Mouse (Mus musculus) heart, embryonic 14.5 days (tissue): Measurements from ENCODE around the gene Ulk2. TPM values are rescaled to one million over a fixed set of nuclear protein-coding genes. Genes with fewer than 3 reads are reported as not detected.

Source experiments
- ATAC-seq: fragments of 200-750 bp; cut with Nextera tagmentation; 2 replicates; pipeline ENCODE4 v1.8.0; 2017; ENCODE audit warnings: low read depth, moderate TSS enrichment; ENCODE audit not compliant: insufficient number of reproducible peaks, insufficient read depth, low FRiP score
- H3K27ac ChIP-seq, 2 experiments: fragments of 200-500 bp in 1 of 2; fragments of 300-500 bp in 1 of 2; sonication (generic) in 1 of 2; replicated peaks in 1 of 2; 2 replicates each; pipeline ENCODE4 v1.5.1; 2012 to 2014; ENCODE audit warnings: low read depth in 2 of 2, low read length in 2 of 2, control low read depth in 1 of 2, mild to moderate bottlenecking in 1 of 2, mixed read lengths in 1 of 2; ENCODE audit not compliant: control insufficient read depth in 1 of 2, insufficient read depth in 1 of 2
- H3K27me3 ChIP-seq: fragments of 300-500 bp; sonication (generic); 2 replicates; pipeline ENCODE4 v1.6.1; 2014; ENCODE audit warnings: mild to moderate bottlenecking, low read length, control low read depth; ENCODE audit not compliant: control insufficient read depth, insufficient read depth
- H3K36me3 ChIP-seq: fragments of 300-500 bp; sonication (generic); 2 replicates; pipeline ENCODE4 v1.6.1; 2014; ENCODE audit warnings: mild to moderate bottlenecking, control low read depth, low read length, mixed read lengths; ENCODE audit not compliant: control insufficient read depth, insufficient read depth
- H3K4me1 ChIP-seq, 2 experiments: fragments of 200-500 bp in 1 of 2; fragments of 300-500 bp in 1 of 2; sonication (generic) in 1 of 2; 2 replicates each; pipeline ENCODE4 v1.6.1; 2012 to 2014; ENCODE audit warnings: low read length in 2 of 2, control low read depth in 1 of 2, mixed read lengths in 1 of 2; ENCODE audit not compliant: control insufficient read depth in 2 of 2, insufficient read depth in 2 of 2
- H3K4me2 ChIP-seq: fragments of 300-500 bp; sonication (generic); 2 replicates; pipeline ENCODE4 v1.6.1; 2014; ENCODE audit warnings: mild to moderate bottlenecking, low read length
- H3K4me3 ChIP-seq, 2 experiments: fragments of 200-500 bp in 1 of 2; fragments of 300-500 bp in 1 of 2; sonication (generic) in 1 of 2; 2 replicates each; pipeline ENCODE4 v1.5.1; 2012 to 2014; ENCODE audit warnings: low read length in 2 of 2, mild to moderate bottlenecking in 2 of 2, control low read depth in 1 of 2, low read depth in 1 of 2, moderate library complexity in 1 of 2; ENCODE audit not compliant: control insufficient read depth in 1 of 2, insufficient read depth in 1 of 2
- H3K9ac ChIP-seq: fragments of 300-500 bp; sonication (generic); 2 replicates; pipeline ENCODE4 v1.6.1; 2014; ENCODE audit warnings: mild to moderate bottlenecking, low read length
- H3K9me3 ChIP-seq: fragments of 300-500 bp; sonication (generic); 2 replicates; pipeline ENCODE4 v1.6.1; 2016; ENCODE audit warnings: low read length, control low read depth; ENCODE audit not compliant: control insufficient read depth
- WGBS: fragments of 180-500 bp; shearing (Covaris S2); extraction: QIAGEN DNeasy Blood & Tissue Kit; methylation state at CpG from one replicate; pipeline ENCODE4 v1.1.7; 2014; 5-methylcytosine and 5-hydroxymethylcytosine counted together
- polyA plus RNA-seq: library from polyadenylated mRNA; unstranded; fragments of >200 nt; fragmentation: Nextera tagmentation; extraction: Ambion mirVana; gene quantifications from 2 replicates; pipeline ENCODE4 v1.2.1, GENCODE M21; 2014

Gene Ulk2
- polyA plus RNA-seq = 18.5 and 18.9 TPM in 2 replicates

DNA sequence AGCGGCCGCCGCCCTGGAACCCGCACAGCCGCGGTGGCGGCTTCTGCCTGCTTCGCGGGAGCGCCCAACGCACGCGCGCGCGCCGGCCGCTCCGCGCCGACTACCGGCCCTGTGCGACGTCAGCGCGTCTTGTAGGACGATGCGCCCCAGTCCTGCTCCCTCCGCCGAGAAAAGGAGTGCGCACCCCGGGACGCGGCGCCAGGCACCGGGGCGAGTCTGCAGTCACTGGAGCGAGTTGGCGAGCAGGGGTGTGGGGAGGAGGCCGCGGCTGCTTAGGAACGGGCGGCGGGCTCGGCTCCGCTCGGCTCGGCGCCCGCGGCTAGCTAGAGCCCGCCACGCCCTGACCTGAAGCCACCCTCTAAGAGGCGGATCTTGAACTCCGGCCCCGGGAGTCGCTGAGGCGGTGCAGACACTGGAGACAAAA, at the start of gene Ulk2:
Gene Ulk2, minus strand, starts transcription at position 86 of the 424 bp plus-strand sequence.
- Histone ChIP-seq H3K4me1 (peaks cover 0 to 6% of the 10 kb centered on the region in 2 experiments; a peak in 2 of 4 replicates), H3K4me2 (peak within 1 kb of the TSS; percentile 87), H3K27me3 (no peaks in the 10 kb centered on the region), H3K4me3 (peak within 1 kb of the TSS; percentile 76 to 97), H3K27ac (peak within 1 kb of the TSS; percentile 57 to 91), H3K36me3 (peaks cover 17% of the 10 kb centered on the region), H3K9ac (peak within 1 kb of the TSS; percentile 96), H3K9me3 (no peaks in the 10 kb centered on the region)
- peak; percentile 84 for ATAC-seq
- under 1% methylated on average over 52 of the region's 58 CpGs for WGBS

DNA sequence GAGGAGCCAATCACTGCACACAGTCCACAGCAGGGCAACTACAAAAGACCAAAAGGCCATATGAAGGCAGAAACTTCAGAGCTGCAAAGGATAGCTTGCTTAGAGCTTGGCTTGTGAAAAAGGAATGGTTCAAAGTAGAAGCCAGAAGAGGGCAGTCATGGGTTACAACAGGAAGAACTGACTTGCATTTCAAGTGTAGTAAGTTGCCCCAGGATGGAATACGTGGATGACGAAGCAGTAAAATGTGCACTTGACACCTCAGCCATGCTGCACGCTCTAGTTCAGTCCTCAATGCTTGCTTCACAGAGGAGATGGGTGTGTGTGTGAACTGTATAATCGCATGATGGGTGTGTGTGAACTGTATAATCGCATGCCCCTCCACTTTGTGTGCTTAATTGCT, 27.3 kb upstream of the Ulk2 start:
- no peak overlapping the region for H3K27ac ChIP-seq
- no peaks in the 10 kb centered on the region for H3K4me1 ChIP-seq
- WGBS = 70% methylated on average over 5 of the region's 5 CpGs
- H3K4me3 ChIP-seq = no peak overlapping the region
- peaks cover 83% of the 10 kb centered on the region for H3K36me3 ChIP-seq
- H3K9me3 ChIP-seq = no peaks in the 10 kb centered on the region
- no peak overlapping the region for H3K4me2 ChIP-seq
- H3K27me3 ChIP-seq = no peaks in the 10 kb centered on the region
- H3K9ac ChIP-seq = no peak overlapping the region
- no peak for ATAC-seq

DNA sequence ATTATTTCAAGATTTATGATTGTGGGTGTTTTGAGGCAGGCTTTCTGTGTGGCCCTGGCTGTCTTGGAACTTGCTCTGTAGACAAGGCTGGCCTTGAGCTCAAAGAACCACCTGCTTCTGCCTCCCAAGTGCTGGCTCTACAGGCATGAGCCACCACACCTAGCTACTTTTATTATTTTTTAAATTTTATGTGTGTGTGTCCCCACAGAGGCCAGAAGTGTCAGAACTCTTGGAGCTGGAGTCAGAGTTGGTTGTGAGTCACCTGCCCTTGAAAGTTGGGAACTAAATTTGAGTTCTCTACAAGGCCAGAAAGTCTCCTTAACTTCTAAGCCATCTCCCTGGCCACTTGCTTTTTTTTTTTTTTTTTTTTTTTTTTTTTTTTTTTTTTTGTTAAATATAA, 25.0 kb upstream of the Ulk2 start:
- ATAC-seq = no peak
- no peaks in the 10 kb centered on the region for H3K27me3 ChIP-seq
- no peak overlapping the region for H3K27ac ChIP-seq
- no peaks in the 10 kb centered on the region for H3K4me1 ChIP-seq
- peaks cover 85% of the 10 kb centered on the region for H3K36me3 ChIP-seq
- H3K4me2 ChIP-seq = no peak overlapping the region
- no peaks in the 10 kb centered on the region for H3K9me3 ChIP-seq
- H3K9ac ChIP-seq = no peak overlapping the region
- H3K4me3 ChIP-seq = no peak overlapping the region

DNA sequence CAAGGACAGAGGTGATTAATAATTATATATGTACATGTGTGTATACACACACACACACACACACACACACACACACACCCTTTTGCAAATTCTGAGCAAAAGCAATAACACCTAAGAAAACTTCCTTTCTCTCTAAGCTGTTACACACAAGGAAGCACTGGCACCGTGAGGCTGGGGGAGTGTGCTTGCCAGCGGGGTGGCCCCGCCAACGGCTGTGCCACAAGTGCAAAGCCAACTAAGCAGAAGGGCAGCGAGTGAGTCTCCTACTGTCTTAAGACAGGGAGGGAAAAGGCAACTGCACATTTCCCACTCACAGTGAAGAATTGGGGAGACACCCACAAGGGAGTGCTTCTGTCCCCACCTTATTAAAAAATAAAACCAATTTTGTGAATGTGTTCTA, 17.0 kb upstream of the Ulk2 start:
- Histone ChIP-seq H3K27me3 (no peaks in the 10 kb centered on the region), H3K9me3 (no peaks in the 10 kb centered on the region), H3K4me3 (no peak overlapping the region), H3K4me2 (no peak overlapping the region), H3K27ac (no peak overlapping the region), H3K4me1 (no peaks in the 10 kb centered on the region), H3K36me3 (peaks cover 80% of the 10 kb centered on the region), H3K9ac (no peak overlapping the region)
- WGBS = 94% methylated on average over 5 of the region's 5 CpGs
- ATAC-seq = no peak

DNA sequence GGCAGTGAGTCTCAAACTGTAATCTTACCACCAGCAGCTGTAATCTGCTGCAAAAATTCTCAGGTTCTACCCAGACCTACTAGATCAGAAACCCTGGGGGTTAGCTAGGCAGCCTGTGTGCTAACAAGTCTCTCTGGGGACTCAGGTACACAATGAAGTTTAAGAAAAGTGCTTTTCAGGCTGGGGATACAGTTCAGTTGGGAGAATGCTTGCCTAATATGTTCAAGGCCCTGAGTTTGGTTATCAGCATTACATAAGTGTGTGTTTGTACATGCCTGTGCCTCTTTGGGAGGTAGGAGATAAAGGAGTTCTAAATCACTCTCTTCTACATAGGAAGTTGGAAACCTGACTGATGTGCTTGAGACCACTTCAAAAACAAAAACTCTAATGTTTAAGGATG, 12.0 kb upstream of the Ulk2 start:
- H3K9me3 ChIP-seq = no peaks in the 10 kb centered on the region
- no peak overlapping the region for H3K4me2 ChIP-seq
- H3K9ac ChIP-seq = no peak overlapping the region
- ATAC-seq = no peak
- H3K4me1 ChIP-seq = no peaks in the 10 kb centered on the region
- no peak overlapping the region for H3K27ac ChIP-seq
- H3K27me3 ChIP-seq = no peaks in the 10 kb centered on the region
- H3K4me3 ChIP-seq = no peak overlapping the region
- H3K36me3 ChIP-seq = peaks cover 41% of the 10 kb centered on the region

DNA sequence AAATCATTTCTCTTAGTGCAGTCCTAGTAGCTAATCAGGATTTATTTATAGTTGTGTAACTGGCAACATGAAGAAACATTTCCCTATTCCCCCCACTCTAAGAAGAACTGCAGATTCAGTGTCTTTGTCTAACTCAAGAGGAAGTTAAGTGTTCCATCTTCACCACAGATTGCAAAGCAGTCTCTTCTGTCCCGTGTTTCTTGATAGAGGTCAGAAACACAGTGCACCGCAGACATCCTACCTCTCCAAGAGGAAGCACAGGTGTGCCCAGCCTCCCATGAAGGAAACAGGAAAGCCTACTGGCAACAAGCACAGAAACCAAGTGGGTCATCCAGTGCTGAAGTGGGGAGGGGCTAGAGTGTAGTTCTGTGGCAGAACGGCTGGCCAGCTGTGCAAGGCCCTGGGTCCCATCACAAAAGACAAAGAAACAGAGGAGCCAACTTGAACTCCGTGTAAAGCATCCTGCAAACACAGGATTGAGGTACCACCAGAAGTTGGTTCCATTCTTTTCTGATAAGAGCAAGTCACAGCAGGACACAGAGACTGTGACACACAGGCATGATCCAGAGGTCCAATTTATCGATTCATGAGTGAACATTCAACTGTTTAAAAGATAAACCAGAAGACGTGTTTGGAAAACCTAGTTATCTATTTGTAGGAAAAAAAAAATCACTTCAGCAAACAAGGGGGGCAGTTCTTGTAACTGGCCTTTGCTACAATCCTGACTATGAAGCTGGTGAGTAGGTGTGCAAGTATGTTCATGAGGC, 7.1 kb upstream of the Ulk2 start:
- Histone ChIP-seq H3K27ac (no peak overlapping the region), H3K9me3 (no peaks in the 10 kb centered on the region), H3K27me3 (no peaks in the 10 kb centered on the region), H3K4me1 (no peaks in the 10 kb centered on the region), H3K4me3 (no peak overlapping the region), H3K9ac (no peak overlapping the region), H3K4me2 (no peak overlapping the region), H3K36me3 (0 out of 2 replicates have a peak, but pooled peaks cover 6% of the 10 kb centered on the region)
- 67% methylated on average over 6 of the region's 6 CpGs for WGBS
- no peak for ATAC-seq

DNA sequence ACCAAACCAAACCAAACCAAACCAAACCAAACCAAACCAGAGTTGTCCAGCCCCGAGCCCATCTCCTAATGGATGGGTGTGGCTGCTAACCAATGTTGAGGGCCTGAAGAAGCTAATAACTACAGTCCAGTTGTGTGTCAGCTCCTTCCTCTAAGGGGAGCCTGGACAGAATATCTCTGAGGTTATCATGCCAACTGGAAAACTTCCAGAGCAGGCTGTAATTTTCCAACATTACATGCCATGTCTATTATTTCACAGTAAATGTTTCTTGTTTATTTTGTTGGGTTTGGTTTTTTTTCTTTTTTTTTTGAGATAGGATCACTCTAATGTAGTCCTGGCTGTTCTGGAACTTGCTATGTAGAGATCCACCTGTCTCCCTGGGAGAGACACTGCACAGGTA, 4.4 kb upstream of the Ulk2 start:
- Histone ChIP-seq H3K4me3 (no peak overlapping the region), H3K4me1 (no peaks in the 10 kb centered on the region; a peak in 1 of 4 replicates), H3K27ac (no peak overlapping the region), H3K9ac (no peak overlapping the region), H3K27me3 (no peaks in the 10 kb centered on the region), H3K9me3 (no peaks in the 10 kb centered on the region), H3K4me2 (no peak overlapping the region), H3K36me3 (no peaks in the 10 kb centered on the region)
- 59% methylated on average over 1 of the region's 1 CpGs for WGBS
- ATAC-seq = no peak

DNA sequence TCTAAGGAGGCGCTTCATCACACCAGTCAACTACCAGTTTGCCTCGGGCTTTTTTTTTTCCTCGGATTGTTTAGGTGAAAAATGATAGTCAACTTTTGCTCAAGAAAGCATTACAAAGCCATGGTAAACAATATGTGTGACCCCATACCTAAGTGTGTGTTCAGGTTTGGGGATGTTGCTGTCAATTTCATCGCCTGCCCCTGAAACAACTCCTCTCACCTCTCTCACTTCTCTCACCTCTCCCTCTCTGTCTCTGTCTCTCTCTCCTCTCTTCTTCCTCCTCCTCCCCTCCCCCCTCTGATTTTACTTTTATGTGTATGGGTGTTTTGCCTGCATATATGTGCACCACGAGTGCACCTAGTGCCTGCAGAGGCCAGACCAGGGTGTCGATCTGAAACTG, 666 bp upstream of the Ulk2 start:
- WGBS = 41% methylated on average over 6 of the region's 6 CpGs
- Histone ChIP-seq H3K27ac (peak overlapping the region in 1 of 2 experiments; percentile 91; a peak in 1 of 4 replicates), H3K9ac (peak overlapping the region; percentile 96), H3K4me2 (peak overlapping the region; percentile 87), H3K4me3 (peak overlapping the region; percentile 76 to 97), H3K36me3 (peaks cover 13% of the 10 kb centered on the region), H3K27me3 (no peaks in the 10 kb centered on the region), H3K9me3 (no peaks in the 10 kb centered on the region), H3K4me1 (peaks cover 0 to 6% of the 10 kb centered on the region in 2 experiments; a peak in 2 of 4 replicates)
- ATAC-seq = no peak
